Mouse (Mus musculus) heart, postnatal 4 days (tissue): ENCODE data around the gene Lrp6. TPM values are rescaled to one million over a fixed set of nuclear protein-coding genes. Genes with fewer than 3 reads are reported as not detected.

ENCODE experiments used
- DNase-seq: peaks from one replicate; pipeline ENCODE4 v3.0.0; 2021
- total RNA-seq, 2 experiments: library from RNA; stranded (reverse); gene quantifications; 2 replicates each; pipeline ENCODE4 v1.2.3; 2021

Gene Lrp6
- total RNA-seq, 2 experiments from 2014 or later: 48.6 to 50.9 TPM

DNA sequence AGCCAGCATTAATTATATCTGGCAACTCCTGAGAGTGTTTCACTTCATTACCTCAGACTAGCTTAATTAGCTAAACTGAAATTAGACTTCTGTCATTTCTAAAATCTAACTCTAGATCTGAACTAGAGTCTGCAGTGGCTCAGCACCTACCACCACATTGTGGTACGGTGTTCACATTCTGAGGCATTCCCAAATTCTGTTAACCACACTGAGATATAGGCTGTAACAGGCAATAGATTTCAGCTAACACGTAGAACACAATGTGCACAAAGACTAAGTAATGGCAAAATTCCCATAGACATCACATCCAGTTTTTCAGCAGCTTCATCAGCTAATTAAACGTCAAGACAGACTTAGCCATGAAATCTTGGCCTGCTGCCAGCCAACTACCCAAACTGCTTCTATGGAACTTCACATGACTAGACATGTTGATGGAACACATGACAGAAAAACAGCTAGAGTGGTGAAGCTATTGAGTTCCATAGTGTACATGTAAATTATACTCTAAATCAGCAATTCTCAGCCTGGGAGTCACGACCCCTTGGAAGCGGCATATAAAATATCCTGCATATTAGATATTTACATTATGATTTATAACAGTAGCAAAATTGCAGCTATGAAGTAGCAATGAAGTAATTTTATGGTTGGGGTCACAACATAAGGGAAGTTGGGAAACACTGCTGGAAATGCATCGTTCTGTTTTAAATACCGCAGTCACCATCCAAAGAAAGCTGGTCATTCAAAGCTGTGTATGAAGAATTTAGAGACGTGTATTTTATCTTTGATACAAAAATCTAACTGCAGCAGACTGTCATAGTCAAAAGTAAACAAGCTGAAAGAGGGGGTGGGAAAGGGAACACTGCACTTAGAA is 71.7 kb downstream of the Lrp6 start:
- peak; percentile 33 for DNase-seq

DNA sequence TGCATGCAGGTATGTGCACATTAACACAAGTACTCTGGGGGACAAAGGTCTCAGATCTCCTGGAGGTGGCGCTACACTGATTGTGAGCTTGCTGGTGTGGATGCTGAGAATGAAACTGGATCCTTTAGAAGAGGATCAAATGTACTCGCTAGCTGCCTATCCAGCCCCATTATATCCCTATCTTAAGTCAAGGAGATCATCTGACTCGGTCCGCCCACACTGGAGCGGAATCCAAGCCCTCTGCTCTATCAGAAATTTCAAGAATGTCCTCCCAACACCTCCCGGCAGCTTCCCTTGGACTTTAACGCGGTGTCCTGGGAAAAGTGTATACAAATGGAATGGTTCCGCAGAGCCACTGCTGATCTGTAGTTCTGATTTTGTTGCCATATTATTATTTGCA is 77.1 kb downstream of the Lrp6 start:
- peak; percentile 37 for DNase-seq

DNA sequence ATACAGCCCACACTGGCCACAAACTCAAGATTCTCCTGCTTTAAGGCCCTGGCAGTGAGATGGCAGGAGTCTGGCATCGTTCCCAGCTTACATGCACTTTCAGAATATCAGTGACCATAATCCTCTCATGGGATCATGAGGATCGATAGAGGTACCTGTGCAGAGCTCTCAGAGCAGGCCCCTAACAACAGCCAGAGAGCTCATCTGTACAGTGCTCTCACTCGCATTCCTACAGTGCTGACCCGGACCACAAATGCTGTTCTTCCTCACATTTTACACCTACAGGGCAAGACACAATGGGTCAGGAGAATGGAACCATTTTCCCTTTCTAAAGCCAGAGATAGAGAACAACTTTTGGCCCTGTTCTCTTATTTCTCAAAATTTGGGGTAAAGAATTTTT is 77.6 kb downstream of the Lrp6 start:
- DNase-seq: no peak

DNA sequence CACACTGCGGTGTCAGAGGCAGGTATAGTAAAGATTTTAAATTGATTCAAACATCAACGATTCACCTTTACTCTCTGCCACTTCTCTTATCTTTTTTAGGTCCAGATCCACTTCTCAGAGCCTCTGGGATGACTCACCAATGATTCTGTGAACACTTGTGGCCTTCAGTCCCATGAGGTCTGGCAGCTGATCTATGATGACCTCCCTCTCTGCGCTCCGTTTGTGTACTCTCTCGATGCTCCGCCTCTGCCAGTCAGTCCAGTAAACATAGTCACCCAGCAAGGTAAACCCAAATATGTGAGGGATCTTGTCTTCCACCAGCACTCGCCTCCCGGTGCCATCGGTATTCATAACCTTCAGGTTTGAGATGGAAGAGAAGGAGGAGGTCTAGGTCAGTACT is 80.4 kb downstream of the Lrp6 start:
- no peak for DNase-seq

DNA sequence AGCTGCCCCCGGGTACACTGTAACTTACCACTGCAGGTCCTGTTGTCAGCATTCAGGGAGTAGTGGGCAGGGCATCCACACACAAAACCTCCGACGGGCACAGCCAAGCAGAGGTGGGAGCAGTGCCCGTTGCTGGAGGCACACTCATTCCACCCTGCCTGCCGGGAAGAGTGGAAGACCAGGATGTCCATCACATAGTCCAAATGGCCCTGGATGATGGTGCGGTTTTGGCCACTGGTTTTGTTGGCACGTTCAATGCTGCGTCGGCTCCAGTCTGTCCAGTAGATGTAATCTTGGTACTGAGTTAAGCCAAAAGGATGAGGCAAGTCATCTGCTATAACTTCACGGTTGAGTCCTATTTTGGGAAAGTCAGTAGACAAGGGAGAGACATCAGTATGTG is 87.3 kb downstream of the Lrp6 start:
- DNase-seq: no peak

DNA sequence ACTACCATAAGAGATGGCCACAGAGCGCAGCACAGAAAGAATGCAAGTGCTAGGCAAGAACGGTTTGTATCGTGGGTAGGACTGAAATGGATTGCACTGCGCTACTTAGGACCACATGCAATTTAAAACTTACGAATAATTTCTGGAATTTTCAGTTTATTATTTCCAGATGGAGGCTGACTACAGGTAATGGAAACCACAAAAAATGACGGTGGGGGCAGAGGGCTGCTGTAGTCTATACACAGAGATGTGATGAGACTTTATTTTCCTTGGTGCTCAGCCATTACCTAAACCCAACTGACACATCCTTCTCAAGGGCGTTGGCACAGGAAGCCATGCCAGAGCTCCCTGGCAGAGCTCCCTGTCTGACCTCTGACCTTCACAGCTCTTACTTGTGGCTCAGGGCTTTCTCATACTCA is 93.6 kb downstream of the Lrp6 start:
- DNase-seq: no peak

DNA sequence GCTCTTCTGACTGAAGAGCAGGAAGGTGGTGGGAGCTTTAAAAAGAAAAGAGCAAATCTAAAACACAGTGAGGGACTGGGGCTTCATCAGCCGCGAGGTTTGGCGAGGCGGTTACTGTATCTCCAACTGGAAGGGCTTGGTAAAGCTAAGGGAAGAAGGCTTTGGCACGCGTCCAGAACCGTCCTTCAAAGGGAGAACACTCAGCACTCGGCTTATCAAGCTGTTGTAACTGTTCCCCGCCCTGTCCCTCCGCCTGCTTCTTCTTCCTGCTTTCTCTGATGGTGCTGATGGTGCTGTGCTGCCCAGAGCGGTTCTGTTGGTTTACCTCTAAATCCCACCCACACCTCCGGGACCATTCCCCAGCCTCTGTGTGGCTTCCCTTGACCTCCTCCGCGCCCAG is 95.9 kb downstream of the Lrp6 start:
- peak; percentile 84 for DNase-seq

DNA sequence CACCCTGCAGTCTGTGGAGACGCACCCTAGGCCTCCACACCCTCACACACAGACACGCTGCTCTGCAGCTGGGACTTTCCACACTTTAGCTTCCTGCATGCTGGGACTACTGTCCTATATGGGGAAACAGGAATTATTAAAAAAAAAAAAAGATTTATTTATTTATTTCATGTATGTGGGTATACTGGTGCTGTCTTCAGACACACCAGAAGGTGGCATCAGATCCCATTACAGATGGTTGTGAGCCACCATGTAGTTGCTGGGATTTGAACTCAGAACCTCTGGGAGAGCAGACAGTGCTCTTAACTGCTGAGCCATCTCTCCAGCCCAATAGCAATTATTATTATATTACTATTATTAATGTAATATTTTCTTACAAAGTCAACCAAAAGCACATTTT is 97.5 kb downstream of the Lrp6 start:
- no peak for DNase-seq

DNA sequence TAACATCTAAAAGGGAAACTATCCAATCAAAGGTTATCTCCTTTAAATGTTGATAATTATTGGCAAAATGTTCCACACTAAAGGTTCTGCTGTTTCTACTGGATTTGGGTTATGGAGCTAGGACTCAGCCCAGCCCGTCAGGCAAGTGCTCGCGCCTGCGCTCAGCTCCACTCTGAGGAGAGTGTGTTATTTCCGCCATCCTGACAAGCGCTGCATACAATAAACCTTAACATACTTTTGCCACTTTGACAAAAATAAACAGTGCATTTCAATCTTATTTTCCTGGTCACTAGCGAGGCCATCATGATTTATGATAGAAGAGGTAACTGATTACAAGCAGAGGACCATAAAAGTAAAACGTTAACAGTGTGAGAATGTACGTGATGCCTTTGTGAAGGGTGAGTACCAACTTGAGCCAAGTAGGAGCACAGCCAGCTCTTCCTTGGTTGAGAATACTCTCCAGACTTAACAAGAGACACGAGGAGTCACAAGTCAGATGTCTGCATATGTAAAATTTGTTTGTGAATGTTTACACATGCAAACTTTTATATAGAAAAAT is 100.0 kb downstream of the Lrp6 start:
- no peak for DNase-seq

DNA sequence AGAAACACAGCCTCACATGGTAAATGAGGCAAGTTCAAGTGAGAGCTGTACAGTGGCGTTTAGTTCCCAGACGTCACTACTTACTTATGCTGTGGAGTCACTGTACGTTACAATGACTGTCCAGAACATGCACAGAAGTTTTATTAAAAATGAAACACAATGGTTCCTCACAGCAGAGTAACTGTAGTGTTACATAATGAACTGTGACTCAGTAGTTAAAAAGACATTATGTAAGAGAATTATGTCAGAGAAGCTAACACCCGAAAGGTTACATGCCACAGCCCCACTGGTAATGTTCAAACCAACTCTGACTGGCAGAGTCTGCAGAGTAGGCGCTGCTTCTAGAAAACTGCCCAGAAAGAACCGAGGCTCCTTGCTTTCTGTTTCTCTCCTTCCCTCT is 105.6 kb downstream of the Lrp6 start:
- DNase-seq: no peak

DNA sequence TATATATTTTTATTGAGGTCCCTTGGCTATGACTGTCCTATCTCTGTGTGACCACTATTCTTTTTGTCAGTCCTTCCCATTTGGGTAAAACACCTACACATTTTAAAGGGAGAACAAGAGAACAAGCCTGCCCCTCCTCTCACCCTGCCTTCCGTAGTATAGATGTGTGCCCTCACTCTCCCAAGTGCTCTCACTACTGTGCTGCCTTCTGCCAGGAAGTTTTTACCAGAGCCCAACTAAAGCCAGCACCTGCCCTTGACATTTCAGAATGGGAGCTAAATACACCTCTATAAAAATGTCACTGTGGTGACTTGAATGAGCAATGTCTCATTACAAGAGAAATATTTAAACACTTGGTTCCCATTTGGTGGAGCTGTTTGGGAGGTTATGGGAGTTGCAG is 108.4 kb downstream of the Lrp6 start:
- DNase-seq: no peak

DNA sequence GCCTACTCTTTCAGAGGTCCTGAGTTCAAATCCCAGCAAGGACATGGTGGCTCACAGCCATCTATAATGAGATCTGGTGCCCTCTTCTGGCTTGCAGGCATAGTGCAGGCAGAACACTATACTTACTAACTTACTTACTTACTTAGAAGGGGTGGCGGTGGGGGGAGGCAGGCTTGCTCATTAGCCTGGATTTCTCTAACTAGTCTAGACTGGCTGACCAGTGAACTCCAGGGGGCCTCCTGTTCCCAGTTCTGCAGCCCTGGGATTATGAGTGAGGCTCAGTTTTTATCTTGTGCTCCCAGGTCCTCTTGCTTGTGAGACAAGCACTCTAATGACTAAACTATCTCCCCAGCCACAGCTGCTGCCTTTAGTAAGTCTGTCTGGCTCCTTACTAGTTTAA is 112.7 kb downstream of the Lrp6 start:
- peak; percentile 32 for DNase-seq

DNA sequence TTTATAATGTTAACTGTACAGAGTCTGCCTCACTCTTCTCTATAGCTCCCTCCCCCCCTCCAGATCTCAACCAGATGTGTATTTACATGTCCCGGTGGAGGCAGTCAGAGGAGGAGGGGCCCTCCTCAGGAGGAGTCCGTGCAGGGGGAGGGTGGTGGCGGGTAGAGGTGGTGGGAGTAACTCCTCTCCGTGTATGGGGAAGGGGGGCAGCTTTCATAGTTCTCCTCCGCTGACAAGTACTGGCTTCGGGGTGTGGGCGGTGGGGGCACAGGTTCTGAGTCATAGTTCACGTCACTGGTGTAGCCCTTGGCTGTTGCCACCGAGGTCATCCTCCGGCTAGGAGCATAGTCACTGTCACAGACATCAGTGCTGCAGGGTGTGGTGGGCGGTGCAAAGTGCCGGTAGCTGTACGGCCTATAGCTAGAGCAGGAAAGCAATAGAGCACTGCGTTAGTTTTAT is 116.1 kb downstream of the Lrp6 start:
- peak; percentile 19 for DNase-seq

DNA sequence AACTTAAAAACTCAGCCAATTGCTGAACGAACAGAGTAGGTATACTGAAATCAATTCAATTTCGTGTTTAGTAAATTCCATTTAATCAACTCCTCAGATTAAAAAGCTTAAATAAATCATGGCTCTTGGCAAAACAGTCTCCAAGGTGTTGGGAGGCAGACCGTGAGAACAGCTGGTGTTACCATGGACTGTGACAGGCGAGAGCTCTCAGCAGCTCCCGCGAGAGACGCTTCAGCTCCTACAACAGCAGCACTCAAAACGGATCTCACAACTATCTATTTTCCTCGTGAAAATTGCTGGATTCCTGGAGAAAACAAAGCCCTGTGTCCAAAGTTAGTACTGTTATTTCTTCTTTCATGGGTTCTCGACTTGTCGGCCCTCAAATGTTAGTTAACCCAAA is 116.8 kb downstream of the Lrp6 start:
- DNase-seq: no peak

DNA sequence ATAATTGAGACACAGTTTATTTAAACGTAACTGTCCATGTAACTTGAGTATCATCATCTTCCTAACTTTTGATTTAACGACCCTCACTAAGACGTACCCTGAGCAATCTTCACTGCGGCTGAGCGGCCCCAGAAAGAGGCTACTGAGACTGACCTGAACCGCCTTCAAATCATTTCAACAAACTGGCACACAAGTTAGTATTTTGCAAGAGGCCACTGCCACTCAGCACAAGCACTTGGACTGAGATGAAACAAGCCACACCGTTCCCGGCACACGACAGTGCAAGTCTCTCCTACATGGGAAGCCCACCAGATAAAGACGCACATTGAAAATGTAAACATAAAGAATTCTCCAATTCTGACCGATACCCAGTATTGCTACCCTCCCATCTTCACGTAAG is 118.3 kb downstream of the Lrp6 start:
- DNase-seq: no peak

DNA sequence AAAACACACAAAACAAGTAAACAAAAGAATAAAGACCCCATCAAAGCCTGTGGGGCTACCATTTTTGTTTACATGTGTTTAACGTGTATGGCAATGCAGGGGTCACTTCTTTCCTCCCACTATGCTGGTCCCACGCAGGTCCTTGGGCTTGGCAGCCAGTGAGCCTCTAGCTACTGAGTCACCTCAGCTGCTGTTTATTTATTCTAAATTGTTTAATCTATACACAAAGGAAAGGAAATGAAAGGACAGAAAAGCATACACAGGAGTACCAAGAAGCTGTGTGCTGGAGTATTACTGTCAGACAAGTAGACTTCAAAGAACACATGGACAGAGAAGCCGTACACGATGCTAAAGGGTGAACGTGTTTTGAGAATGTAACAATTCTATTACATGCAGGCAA is 122.8 kb downstream of the Lrp6 start:
- DNase-seq: no peak

DNA sequence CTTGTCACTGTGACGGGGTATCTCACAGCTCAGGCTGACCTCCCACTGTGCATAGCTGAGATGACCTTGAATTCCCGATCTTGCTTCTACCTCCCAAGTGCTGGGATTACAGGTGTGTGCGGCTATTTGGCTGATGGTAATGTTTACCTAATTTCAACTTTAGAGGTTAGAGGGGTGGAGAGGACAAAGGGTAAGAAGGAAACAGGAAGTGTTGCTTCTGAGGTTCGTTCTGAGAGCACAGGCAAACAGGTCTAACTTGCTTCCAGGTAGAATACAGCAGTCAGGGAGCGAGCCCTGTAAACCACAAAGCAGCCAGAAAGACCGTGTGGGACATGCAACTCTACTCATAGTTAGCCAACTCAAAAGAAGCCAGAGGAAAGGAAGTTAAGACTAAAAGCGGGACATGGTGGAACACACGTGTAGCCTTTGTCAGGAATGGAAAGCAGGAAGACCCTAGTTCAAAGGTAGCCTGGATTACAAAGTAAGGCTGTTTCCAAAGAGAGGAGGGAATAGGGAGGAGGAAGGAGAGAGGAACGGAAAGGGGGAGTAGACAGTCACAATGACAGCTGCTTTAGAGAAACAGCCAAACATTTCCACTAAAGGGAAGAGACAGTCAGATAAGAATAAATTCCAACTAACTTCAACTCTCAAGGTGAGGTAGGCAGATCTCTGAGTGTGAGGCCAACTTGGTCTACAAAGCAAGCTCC is 123.4 kb downstream of the Lrp6 start:
- no peak for DNase-seq

DNA sequence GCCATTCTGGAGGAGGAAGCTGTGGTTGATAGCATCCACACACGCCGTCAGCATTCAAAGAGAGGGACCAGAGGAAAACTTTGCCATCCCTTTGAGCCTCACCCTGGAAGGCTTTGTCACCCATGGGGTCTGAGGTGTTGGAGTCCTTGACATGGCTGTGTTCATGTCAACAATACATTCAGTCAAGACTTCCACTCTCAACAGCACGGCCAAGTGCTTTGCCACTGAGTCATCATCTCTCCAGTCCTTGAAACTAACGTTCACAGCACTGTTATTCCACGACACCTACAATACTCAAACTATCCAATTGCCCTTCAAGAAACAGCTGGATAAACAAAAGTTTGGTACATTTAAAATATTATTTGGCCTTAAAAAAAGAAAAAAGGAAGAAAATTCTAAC is 124.5 kb downstream of the Lrp6 start:
- DNase-seq: no peak

DNA sequence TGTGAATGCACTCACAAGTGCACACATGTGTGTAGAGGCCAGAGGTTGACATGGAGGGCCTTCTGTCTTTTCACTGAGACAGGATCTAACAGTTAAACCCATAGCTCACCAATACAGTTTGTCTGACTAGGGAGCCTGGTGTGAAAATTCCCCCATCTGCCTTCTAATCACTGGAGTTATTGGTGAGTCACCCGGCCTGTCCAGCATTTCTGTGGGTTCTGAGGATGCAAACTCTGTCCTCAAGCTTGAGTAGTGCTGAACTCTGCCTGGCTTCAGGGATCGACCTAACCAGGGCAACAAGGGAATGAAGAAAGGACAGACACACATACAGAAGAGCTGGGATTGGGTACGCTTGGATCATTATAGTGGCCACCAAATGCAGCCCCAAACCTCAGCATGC is 125.0 kb downstream of the Lrp6 start:
- DNase-seq: no peak

DNA sequence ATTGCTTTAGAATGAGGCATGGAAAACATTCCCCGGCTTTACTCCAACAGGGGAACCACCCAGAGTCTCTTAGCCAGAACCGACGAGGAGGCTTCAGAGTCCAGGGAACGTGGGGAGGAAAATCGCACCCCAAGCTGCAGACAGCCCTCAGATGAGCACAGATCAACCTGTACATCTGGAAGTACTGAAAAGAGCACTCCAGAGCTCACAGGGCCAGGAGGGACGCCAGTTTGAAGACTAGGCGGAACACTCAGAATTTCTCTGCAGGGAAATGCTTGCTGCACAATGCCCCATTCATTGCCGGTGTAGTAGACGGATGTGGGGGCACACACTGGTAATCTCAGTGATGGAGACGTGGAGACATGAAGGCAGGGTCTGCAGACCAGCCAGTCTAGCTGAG is 126.7 kb downstream of the Lrp6 start:
- peak; percentile 22 for DNase-seq

DNA sequence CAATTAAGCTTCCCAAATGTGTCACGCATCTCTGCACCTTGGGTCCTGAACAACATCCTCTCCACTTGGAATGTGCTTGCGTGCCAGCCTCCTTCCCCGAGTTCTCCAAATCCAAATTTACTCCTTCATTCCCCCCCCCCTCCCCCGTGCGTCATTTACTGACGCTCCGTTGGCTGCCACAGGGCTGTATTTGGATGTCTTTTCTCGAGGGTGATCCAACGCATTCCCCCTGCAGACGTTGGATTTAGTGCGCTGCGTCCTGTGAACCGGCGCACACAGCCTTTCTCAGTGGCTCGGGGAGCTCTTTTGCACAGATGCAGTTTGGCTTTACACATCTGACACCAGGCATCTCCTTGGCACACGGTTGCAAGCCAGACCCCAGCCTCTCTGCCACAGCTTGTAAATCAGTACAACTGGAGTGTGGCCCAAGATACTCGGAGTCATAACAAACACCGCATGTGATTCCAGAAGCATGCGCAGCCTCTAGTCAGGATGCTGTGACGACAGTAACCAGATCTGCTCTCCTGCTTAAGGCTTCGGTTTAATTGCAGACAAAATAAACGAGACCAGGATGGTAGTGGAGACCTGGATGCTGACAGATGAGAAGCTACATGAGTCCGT is 127.3 kb downstream of the Lrp6 start:
- DNase-seq: peak; percentile 49

DNA sequence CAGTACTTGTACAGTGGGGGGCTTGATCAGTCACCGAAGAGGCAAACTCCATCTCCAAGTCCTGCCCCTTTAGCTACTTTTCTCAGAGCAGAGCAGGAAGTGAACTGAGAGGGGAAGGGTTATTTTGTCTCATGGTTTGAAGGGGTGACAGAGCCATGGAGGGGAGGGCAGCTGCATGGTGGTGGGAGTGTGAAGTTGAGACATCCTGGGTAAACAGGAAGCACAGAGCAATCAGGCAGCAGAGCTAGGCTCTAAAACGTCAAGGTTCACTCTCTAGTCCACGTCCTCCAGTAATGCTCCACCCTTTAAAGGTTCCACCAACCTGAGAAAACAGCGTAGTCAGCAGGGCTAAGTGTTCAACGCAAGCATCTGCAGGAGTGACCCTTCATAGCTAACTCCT is 129.8 kb downstream of the Lrp6 start:
- DNase-seq: no peak

DNA sequence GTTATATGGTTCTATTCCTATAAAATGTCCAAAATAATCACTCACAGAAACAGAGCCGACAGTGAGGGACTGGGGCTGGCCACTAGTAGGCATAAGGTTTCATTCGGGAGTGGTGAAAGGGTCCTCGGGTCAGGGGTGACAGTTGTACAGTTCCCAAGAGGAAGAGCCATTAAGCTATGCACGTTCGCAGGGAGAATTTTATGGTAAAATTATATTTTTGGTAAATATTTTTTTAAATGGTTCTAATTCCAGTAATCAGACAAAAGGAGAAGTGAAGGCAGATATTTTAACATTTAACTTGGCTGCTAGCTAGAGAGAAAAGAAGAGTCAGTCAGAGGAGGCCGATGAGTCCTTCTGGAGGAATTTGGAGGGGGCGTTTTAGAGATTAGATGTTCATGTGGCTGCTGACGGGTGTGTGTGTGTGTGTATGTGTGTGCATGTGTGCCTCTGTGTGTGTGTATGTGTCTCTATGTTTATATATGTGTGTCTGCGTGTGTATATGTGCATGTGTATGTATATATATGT is 131.8 kb downstream of the Lrp6 start:
- DNase-seq: no peak
